16 mouse cellular contexts compared by ENCODE assay signal in genomic region chr2:173802176-173802575, GRCm38 (mm10).
"Had no signal": no experiment of that assay in that cellular context is flagged by ENCODE, and none has a peak within 500 bp of the region (broad histone marks: within the 10 kb centered on the region; RNA-seq: fewer than 3 reads in every experiment).

No protein-coding gene starts in this region.

- H3K27ac ChIP-seq: liver, embryonic 14.5 days; lung, embryonic 15.5 days; midbrain, embryonic 13.5 days; neural tube, embryonic 12.5 days; neural tube, embryonic 15.5 days; stomach, postnatal 0 days had no signal

- H3K9me3 ChIP-seq: lung, embryonic 15.5 days; midbrain, embryonic 13.5 days; neural tube, embryonic 12.5 days; neural tube, embryonic 15.5 days had no signal

- H3K4me1 ChIP-seq: midbrain, embryonic 13.5 days had no signal

- H3K4me2 ChIP-seq: liver, embryonic 11.5 days; lung, embryonic 15.5 days; midbrain, embryonic 13.5 days; neural tube, embryonic 12.5 days; neural tube, embryonic 15.5 days had no signal

- H3K36me3 ChIP-seq: lung, embryonic 15.5 days; midbrain, embryonic 13.5 days; neural tube, embryonic 12.5 days; neural tube, embryonic 15.5 days had no signal

- DNase-seq: kidney, adult 18-20 months; kidney, adult 9 months; liver, postnatal 0 days; lung, postnatal 14 days; right cerebral cortex, adult 18-20 months; right cerebral cortex, postnatal 14 days; thymus, adult 2 months; thymus, postnatal 14 days; thymus, postnatal 4 days had no signal

- H3K27me3 ChIP-seq: lung, embryonic 15.5 days; midbrain, embryonic 13.5 days; neural tube, embryonic 12.5 days; neural tube, embryonic 15.5 days had no signal

- H3K9ac ChIP-seq: liver, embryonic 14.5 days; liver, postnatal 0 days; lung, embryonic 15.5 days; midbrain, embryonic 13.5 days; neural tube, embryonic 12.5 days; neural tube, embryonic 15.5 days had no signal

- ATAC-seq: liver, postnatal 0 days had no signal

- H3K4me3 ChIP-seq: lung, embryonic 15.5 days; midbrain, embryonic 13.5 days; neural tube, embryonic 12.5 days; neural tube, embryonic 15.5 days had no signal
